Mouse (Mus musculus): ENCODE data around the gene Fkbp11. TPM values are rescaled to one million over a fixed set of nuclear protein-coding genes. Genes with fewer than 3 reads are reported as not detected.

Fkbp11 gene
- total RNA-seq, 1 experiment from 2014 or later = 10.9 TPM

DNA sequence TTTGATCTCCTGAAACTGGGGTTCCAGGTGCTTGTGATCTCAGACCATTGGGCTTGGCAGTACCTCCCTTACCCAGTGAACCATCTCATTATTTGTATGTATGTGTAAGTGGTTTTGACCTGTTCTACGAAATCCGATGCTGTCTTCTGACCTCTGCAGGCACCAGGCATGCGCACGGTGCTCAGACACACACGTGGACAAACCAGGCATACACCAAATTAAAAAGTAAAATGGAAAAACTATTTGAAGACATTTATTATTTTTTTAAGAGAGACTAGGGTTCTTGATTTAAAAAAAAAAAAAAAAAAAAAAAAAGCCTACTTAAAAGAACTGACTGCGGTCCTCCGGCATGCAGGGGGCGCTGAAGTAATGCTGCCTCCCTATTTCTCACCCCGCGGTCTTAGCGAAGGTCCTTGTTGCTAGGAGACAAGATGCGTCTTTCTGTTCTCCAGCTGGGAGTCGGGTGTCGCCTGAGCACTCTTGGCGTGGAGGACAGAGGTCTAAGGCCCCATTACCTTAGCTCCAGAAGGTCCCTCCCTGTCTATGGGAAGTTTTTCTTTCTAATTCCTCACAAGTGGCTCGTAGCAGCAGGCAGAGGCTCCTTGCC, 20.1 kb downstream of the Fkbp11 start, which contains the start of gene Ccdc65:
TSS of gene Ccdc65 (plus strand) at position 442 of the 607 bp plus-strand sequence.
- ATAC-seq (ENCODE audit: extremely low read depth, insufficient number of reproducible peaks, low FRiP score, poor library complexity, severe bottlenecking) = peak; percentile 70; the same call in 1 of the 2 replicates

GRCm38 (mm10) chr15:98704312-98704711, 23.7 kb downstream of the Fkbp11 start:
- ATAC-seq (ENCODE audit: extremely low read depth, insufficient number of reproducible peaks, low FRiP score, poor library complexity, severe bottlenecking) = no peak

DNA sequence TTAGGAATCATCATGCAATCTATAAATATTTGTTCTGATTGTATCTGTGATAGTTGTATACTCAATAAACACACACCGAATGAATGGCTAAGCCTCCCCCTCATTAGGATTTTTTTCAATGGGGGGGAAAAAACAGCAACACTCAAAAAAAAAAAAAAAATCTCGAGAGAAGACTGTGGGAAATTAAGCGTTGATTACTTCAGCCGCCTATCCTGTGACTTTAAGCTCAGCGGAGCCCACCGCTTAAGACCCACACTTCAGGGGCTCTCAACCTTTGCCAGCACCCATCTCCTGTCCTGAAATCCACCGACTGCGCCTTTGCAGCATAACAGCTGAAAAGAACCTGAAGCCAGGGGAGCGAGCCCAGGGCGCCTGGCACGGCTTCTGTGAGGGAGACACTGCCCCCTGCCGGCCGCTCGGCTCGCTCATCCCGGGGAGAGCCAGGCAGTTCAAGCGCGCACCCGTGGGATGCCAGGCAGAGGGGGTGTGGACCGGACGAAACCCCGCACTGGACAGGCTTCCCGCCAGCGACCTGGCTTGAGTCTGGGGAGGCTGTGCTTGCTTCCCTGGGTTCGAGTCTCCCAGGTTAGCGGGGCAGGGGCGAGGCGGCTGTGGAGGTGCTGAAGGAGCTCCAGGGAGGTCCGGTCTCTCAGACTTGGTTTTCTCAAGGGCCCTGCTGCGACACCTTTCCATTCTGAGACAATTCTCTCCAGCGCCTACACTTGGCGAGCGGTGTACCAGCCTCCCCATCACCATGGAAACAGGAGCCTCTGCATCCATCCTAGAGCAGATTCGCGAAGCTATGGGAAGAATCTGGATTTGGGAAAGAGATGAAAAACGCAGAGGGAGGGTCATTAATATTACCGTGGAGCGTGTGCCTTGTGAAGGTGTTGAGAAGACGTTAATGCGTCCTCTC, 28.6 kb downstream of the Fkbp11 start:
- peak; percentile 80 for ATAC-seq (ENCODE audit: extremely low read depth, insufficient number of reproducible peaks, low FRiP score, poor library complexity, severe bottlenecking)

GRCm38 (mm10) chr15:98696216-98696615, 31.8 kb downstream of the Fkbp11 start:
- no peak for ATAC-seq (ENCODE audit: extremely low read depth, insufficient number of reproducible peaks, low FRiP score, poor library complexity, severe bottlenecking)

DNA sequence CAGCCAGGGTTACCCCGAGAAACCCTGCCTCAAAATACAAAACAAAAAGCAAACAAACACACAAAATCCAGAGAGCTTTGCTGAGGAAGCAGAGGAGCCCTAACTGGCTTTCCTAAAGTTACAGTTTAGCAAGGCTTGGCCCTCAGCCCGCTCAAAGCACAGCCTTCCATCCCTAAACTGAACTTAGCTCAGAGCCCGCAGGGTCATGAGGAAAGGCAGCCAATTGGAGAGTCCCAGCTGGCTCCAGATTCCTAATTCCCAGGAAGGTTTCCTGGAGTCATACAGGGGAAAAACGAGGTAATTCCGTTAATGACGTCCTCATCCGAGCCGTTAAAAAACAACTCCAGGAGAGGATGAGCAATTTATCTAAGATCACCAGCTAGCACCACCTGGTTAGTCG, 32.3 kb downstream of the Fkbp11 start:
- ATAC-seq (ENCODE audit: extremely low read depth, insufficient number of reproducible peaks, low FRiP score, poor library complexity, severe bottlenecking) = no peak

GRCm38 (mm10) chr15:98692171-98692715, 35.8 kb downstream of the Fkbp11 start:
- ATAC-seq (ENCODE audit: extremely low read depth, insufficient number of reproducible peaks, low FRiP score, poor library complexity, severe bottlenecking) = no peak

DNA sequence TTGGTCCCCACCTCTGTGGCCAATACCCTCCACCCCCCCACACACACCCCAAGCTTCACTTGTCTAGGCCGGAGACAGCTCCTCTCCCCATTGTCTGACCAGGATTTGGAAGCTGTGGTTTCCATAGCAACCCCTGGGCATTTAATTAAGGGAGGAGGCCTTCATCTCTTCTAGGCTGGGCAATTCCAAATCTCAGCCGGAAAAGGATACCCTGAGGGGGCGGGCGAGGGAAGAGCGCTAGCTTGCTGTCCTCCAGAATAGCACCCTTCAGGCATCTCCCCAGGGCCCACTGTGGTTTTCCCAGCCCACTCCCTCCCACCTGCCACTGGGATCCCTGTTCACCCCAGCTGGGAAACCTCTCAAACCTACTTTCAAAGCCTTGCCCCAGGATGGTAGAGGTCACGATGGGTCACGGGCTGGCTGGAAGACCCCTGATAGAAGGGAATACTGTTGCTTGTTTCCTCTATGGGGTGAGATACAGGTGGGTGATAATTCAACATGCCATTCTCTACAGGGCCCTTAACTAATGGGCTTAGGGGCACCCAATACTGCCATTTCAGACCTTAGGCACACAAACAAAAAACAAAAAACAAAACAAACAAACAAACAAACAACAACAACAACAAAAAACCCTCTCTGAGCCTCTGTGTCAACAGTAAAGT, 36.4 kb downstream of the Fkbp11 start:
- ATAC-seq (ENCODE audit: extremely low read depth, insufficient number of reproducible peaks, low FRiP score, poor library complexity, severe bottlenecking) = no peak

DNA sequence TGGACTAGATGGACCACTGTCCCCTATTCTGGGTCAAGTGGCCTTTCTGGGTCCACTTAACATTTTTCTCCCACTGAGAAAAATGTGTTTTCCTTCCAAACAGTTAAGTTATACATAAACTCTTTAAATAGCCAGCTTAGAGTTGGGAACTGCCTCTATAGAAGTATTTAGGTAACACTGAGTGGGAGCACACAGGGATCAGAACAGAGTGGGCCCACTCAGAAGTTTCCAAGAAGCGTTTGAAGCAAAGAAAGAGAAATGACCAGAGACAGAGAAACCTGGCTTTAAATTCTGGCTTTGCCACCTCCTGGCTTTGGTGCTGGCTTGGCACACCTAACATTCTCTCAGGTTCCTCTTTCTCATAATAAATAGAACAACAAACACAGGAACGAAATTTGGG, 38.3 kb downstream of the Fkbp11 start:
- no peak for ATAC-seq (ENCODE audit: extremely low read depth, insufficient number of reproducible peaks, low FRiP score, poor library complexity, severe bottlenecking)

DNA sequence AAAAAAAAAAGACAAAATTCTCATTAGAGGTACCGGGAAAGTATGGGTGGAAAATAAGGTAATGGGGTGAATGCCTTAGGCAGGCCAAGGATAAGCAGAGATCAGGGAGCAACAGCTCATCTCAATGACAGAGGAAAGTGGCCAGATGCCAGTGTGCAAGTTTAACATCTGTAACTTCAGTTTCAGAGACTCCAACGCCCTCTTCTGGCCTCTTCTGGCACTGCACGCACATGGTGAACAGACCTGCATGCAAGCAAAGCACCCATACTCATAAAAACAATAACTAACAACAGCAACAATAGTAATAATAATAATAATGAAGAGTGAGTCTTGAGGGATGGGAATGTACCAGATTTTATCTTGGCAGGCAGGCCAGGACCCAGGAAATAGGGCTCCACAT, 42.1 kb downstream of the Fkbp11 start:
- ATAC-seq (ENCODE audit: extremely low read depth, insufficient number of reproducible peaks, low FRiP score, poor library complexity, severe bottlenecking) = no peak

GRCm38 (mm10) chr15:98683746-98684145, 44.3 kb downstream of the Fkbp11 start:
- ATAC-seq (ENCODE audit: extremely low read depth, insufficient number of reproducible peaks, low FRiP score, poor library complexity, severe bottlenecking) = peak; percentile 61; the same call in 1 of the 2 replicates

- no peak for ATAC-seq (ENCODE audit: extremely low read depth, insufficient number of reproducible peaks, low FRiP score, poor library complexity, severe bottlenecking)
These were observed 44.8 kb downstream of the Fkbp11 start for GRCm38 (mm10) chr15:98683177-98683576.

GRCm38 (mm10) chr15:98681633-98682032, 46.4 kb downstream of the Fkbp11 start:
- no peak for ATAC-seq (ENCODE audit: extremely low read depth, insufficient number of reproducible peaks, low FRiP score, poor library complexity, severe bottlenecking)

GRCm38 (mm10) chr15:98680660-98681059, 47.3 kb downstream of the Fkbp11 start:
- no peak for ATAC-seq (ENCODE audit: extremely low read depth, insufficient number of reproducible peaks, low FRiP score, poor library complexity, severe bottlenecking)

DNA sequence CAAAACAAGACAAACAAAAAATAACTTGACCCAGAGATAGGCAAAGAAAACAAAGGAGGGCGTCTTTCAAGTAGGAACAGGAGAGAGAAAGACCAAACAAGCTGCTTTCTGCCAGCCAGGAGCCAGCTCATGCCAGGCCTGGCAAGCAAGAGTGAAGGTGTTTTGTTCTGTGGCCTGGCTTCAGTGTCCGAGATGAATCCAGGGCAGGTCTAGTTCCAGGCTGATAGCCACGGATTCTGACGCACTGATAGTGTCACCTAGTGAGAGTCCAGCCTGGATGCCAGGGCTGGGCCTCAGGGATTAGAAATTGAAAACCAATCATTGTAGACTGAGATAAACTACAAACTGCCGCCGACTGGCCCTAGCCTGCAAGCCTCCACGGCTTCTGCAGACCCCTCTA, 50.0 kb downstream of the Fkbp11 start:
- no peak for ATAC-seq (ENCODE audit: extremely low read depth, insufficient number of reproducible peaks, low FRiP score, poor library complexity, severe bottlenecking)

DNA sequence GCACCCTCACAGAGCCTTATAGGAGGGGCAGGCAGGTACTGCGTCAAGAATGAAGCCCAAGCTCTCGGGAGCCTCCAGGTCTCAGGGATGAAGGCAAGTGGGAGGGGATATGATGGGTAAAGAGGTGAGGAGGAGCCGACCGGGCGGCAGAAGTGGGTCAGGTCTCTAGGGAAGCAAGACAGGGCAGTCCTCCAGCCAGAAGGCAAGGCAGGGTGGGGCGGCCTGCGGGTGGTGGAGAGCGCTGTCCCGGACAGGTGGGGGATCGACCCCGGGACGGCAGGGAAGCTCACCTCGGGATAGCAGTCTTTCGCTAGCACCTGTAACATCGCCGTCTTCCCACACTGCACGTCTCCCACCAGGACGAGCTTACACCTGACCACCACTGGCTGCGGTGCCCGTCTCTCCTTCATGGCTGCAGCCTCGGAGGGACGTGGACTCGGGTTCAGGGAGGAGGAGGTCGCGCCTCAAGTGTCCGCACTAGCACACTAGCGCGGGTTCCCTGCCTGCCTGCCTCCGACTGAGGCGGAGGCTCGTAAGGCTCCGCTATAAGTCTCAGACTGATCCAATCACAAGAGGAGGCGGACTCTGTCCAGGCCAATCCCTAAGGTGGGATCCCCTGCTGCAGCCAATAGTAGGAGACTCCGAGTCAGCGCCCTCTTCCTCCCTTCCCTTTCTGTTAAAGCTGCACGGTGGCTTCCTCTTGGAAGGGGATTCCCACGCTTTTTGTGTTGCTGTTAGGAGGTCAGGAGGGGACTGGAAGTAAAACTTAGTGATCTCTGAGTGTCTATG, 50.9 kb downstream of the Fkbp11 start, which contains the start of gene Rnd1:
TSS of gene Rnd1 (minus strand) at position 522 of the 789 bp plus-strand sequence.
- ATAC-seq (ENCODE audit: extremely low read depth, insufficient number of reproducible peaks, low FRiP score, poor library complexity, severe bottlenecking) = peak; percentile 91

- no peak for ATAC-seq (ENCODE audit: extremely low read depth, insufficient number of reproducible peaks, low FRiP score, poor library complexity, severe bottlenecking)
These were observed 51.5 kb downstream of the Fkbp11 start for GRCm38 (mm10) chr15:98676471-98676870.

DNA sequence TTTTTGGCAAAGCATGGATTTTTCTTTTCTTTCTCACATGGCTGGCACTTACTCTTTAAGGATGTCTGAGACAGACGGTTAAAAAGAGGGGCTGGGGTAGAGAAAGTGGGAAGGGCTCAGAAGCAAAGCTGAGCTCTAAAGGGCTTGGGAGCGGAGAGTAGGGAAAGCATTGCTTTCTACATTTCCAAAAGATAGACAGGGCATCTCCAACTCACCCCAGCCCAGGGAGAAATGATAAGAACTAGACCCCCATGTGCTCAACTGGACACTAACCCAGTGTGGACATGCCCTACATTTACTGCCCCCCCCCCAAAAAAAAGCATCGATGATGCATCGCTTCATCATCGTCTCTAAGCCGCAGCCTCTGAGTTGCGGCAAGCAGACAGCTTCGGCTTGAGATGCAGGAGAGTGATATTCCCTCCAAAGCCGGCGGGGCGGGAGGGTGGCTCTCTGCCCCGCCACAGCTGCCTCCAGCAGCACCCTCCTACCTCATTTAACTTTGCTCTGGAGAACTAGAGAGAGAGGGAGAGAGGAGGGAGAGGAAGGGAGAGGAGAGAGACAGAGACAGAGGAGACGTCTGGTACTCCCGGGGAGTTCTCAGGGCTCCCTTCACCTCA, 52.3 kb downstream of the Fkbp11 start:
- no peak for ATAC-seq (ENCODE audit: extremely low read depth, insufficient number of reproducible peaks, low FRiP score, poor library complexity, severe bottlenecking)

GRCm38 (mm10) chr15:98674994-98675545, 52.9 kb downstream of the Fkbp11 start:
- ATAC-seq (ENCODE audit: extremely low read depth, insufficient number of reproducible peaks, low FRiP score, poor library complexity, severe bottlenecking) = no peak

Measured in neutrophil, adult 5-6 weeks (primary cell).